Mouse (Mus musculus): ENCODE measurements around the gene Cxcl17. TPM values are rescaled to one million over a fixed set of nuclear protein-coding genes. Genes with fewer than 3 reads are reported as not detected.
A peak's percentile ranks its signal among the peaks of the same experiment; 100 is the strongest.

Cxcl17 gene
- polyA plus RNA-seq, 1 experiment, result not detected

GRCm38 (mm10) chr7:25387811-25388440 lies 24.8 kb downstream of the Cxcl17 start:
- Histone ChIP-seq H3K4me1 (ENCODE audit: control insufficient read depth) (peaks cover 57% of the 10 kb centered on the region), H3K9me3 (ENCODE audit: control insufficient read depth, low read length) (no peaks in the 10 kb centered on the region), H3K36me3 (ENCODE audit: control insufficient read depth) (peaks cover 32% of the 10 kb centered on the region), H3K27me3 (ENCODE audit: control insufficient read depth) (no peaks in the 10 kb centered on the region), H3K4me3 (replicated peaks) (no peak overlapping the region)
- TF ChIP-seq GATA1 (IDR thresholded peaks at IDR 0.05; ENCODE audit: low read length), result no peak
- TF ChIP-seq TAL1 (IDR thresholded peaks at IDR 0.05; ENCODE audit: low read length), result no peak

GRCm38 (mm10) chr7:25385850-25386555 lies 26.7 kb downstream of the Cxcl17 start:
- peak overlapping the region; percentile 5 for H3K4me3 ChIP-seq (replicated peaks)
- TF ChIP-seq GATA1 (IDR thresholded peaks at IDR 0.05; ENCODE audit: low read length) (no peak), TAL1 (IDR thresholded peaks at IDR 0.05; ENCODE audit: low read length) (no peak)
- no peaks in the 10 kb centered on the region for H3K9me3 ChIP-seq (ENCODE audit: control insufficient read depth, low read length)
- peaks cover 33% of the 10 kb centered on the region for H3K36me3 ChIP-seq (ENCODE audit: control insufficient read depth)
- peaks cover 49% of the 10 kb centered on the region for H3K4me1 ChIP-seq (ENCODE audit: control insufficient read depth)
- H3K27me3 ChIP-seq (ENCODE audit: control insufficient read depth), result no peaks in the 10 kb centered on the region

DNA sequence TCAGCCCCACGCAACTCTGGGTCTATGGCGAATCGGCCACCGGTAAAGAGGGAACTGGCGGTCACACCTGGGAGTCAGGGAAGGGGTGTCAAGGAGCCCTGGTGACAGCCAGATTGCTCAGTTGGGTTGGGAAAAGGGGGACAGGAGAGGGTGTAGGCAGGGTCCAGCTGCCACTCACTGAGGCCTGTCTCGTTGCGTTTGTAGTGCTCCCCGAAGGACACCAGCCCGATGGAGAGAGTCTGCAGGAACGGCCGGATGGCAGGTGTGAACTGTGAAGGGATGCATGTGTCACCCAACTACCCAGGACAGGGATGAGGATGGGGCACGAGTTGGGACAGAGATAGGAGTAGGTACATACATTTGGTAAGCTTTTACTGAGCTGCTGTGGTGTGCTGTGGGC lies 27.4 kb downstream of the Cxcl17 start:
- H3K9me3 ChIP-seq (ENCODE audit: control insufficient read depth, low read length), result no peaks in the 10 kb centered on the region
- peaks cover 33% of the 10 kb centered on the region for H3K36me3 ChIP-seq (ENCODE audit: control insufficient read depth)
- no peak overlapping the region for H3K4me3 ChIP-seq (replicated peaks)
- H3K27me3 ChIP-seq (ENCODE audit: control insufficient read depth), result 0 out of 2 replicates have a peak, but pooled peaks cover 2% of the 10 kb centered on the region
- peaks cover 49% of the 10 kb centered on the region for H3K4me1 ChIP-seq (ENCODE audit: control insufficient read depth)
- TF ChIP-seq GATA1 (IDR thresholded peaks at IDR 0.05; ENCODE audit: low read length), result no peak
- no peak for TF ChIP-seq TAL1 (IDR thresholded peaks at IDR 0.05; ENCODE audit: low read length)

- H3K36me3 ChIP-seq (ENCODE audit: control insufficient read depth), result peaks cover 33% of the 10 kb centered on the region
- H3K9me3 ChIP-seq (ENCODE audit: control insufficient read depth, low read length), result no peaks in the 10 kb centered on the region
- no peak overlapping the region for H3K4me3 ChIP-seq (replicated peaks)
- TF ChIP-seq TAL1 (IDR thresholded peaks at IDR 0.05; ENCODE audit: low read length) (no peak), GATA1 (IDR thresholded peaks at IDR 0.05; ENCODE audit: low read length) (no peak)
- peaks cover 48% of the 10 kb centered on the region for H3K4me1 ChIP-seq (ENCODE audit: control insufficient read depth)
- H3K27me3 ChIP-seq (ENCODE audit: control insufficient read depth), result 0 out of 2 replicates have a peak, but pooled peaks cover 2% of the 10 kb centered on the region
These were observed 27.9 kb downstream of the Cxcl17 start for GRCm38 (mm10) chr7:25384818-25385217.

DNA sequence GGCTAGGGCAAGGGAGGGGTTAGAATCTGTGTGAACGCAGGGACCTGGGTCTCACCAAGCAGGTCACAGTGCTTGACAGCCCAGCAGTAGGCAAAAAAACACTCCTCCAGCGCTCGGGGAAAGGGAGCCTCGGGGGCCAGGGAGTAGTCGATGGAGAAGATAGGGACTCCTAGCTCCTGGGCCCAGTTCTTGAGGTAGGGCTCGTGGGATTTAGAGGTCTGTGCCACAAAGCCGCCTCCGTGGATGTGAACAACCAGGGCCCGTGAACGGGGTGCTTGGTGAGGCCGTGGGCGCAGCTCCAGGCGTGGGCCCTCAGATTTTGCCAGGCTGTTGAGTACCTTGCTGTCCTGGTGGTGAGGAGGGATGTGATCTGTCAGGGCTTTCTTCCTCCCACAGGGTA lies 28.4 kb downstream of the Cxcl17 start:
- Histone ChIP-seq H3K36me3 (ENCODE audit: control insufficient read depth) (peaks cover 33% of the 10 kb centered on the region), H3K9me3 (ENCODE audit: control insufficient read depth, low read length) (no peaks in the 10 kb centered on the region), H3K27me3 (ENCODE audit: control insufficient read depth) (0 out of 2 replicates have a peak, but pooled peaks cover 2% of the 10 kb centered on the region), H3K4me3 (replicated peaks) (no peak overlapping the region), H3K4me1 (ENCODE audit: control insufficient read depth) (peaks cover 48% of the 10 kb centered on the region)
- TF ChIP-seq GATA1 (IDR thresholded peaks at IDR 0.05; ENCODE audit: low read length), result no peak
- TF ChIP-seq TAL1 (IDR thresholded peaks at IDR 0.05; ENCODE audit: low read length), result no peak

GRCm38 (mm10) chr7:25383891-25384290 lies 28.8 kb downstream of the Cxcl17 start:
- Histone ChIP-seq H3K27me3 (ENCODE audit: control insufficient read depth) (0 out of 2 replicates have a peak, but pooled peaks cover 2% of the 10 kb centered on the region), H3K4me1 (ENCODE audit: control insufficient read depth) (peaks cover 47% of the 10 kb centered on the region), H3K36me3 (ENCODE audit: control insufficient read depth) (peaks cover 33% of the 10 kb centered on the region), H3K9me3 (ENCODE audit: control insufficient read depth, low read length) (no peaks in the 10 kb centered on the region), H3K4me3 (replicated peaks) (no peak overlapping the region)
- TF ChIP-seq GATA1 (IDR thresholded peaks at IDR 0.05; ENCODE audit: low read length), result no peak
- no peak for TF ChIP-seq TAL1 (IDR thresholded peaks at IDR 0.05; ENCODE audit: low read length)

DNA sequence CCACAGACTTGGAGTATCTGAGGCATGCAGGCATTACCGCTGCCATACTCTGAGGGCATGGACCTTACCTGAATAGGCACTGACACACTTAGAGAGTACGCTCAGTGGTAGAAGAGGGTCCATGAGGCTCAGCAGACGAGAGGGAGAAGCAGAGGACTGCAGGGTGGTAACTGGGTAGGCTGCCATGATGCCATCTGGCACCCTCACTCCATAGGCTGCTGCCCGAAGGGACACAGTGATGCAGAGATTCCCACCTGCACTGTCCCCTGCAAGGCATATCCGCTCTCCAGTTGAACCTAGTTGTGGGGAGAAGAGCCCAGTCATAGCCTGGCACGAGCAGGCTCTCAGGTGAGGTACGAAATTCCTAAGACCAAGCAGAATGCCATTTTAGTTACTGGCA lies 29.3 kb downstream of the Cxcl17 start:
- Histone ChIP-seq H3K4me1 (ENCODE audit: control insufficient read depth) (peaks cover 44% of the 10 kb centered on the region), H3K9me3 (ENCODE audit: control insufficient read depth, low read length) (no peaks in the 10 kb centered on the region), H3K27me3 (ENCODE audit: control insufficient read depth) (0 out of 2 replicates have a peak, but pooled peaks cover 2% of the 10 kb centered on the region), H3K36me3 (ENCODE audit: control insufficient read depth) (peaks cover 30% of the 10 kb centered on the region), H3K4me3 (replicated peaks) (no peak overlapping the region)
- TF ChIP-seq TAL1 (IDR thresholded peaks at IDR 0.05; ENCODE audit: low read length) (no peak), GATA1 (IDR thresholded peaks at IDR 0.05; ENCODE audit: low read length) (no peak)

- H3K4me1 ChIP-seq (ENCODE audit: control insufficient read depth), result peaks cover 41% of the 10 kb centered on the region
- H3K4me3 ChIP-seq (replicated peaks), result no peak overlapping the region
- no peaks in the 10 kb centered on the region for H3K9me3 ChIP-seq (ENCODE audit: control insufficient read depth, low read length)
- peaks cover 23% of the 10 kb centered on the region for H3K36me3 ChIP-seq (ENCODE audit: control insufficient read depth)
- no peak for TF ChIP-seq TAL1 (IDR thresholded peaks at IDR 0.05; ENCODE audit: low read length)
- TF ChIP-seq GATA1 (IDR thresholded peaks at IDR 0.05; ENCODE audit: low read length), result no peak
- H3K27me3 ChIP-seq (ENCODE audit: control insufficient read depth), result 0 out of 2 replicates have a peak, but pooled peaks cover 2% of the 10 kb centered on the region
These were observed 30.1 kb downstream of the Cxcl17 start for GRCm38 (mm10) chr7:25382541-25382940.

DNA sequence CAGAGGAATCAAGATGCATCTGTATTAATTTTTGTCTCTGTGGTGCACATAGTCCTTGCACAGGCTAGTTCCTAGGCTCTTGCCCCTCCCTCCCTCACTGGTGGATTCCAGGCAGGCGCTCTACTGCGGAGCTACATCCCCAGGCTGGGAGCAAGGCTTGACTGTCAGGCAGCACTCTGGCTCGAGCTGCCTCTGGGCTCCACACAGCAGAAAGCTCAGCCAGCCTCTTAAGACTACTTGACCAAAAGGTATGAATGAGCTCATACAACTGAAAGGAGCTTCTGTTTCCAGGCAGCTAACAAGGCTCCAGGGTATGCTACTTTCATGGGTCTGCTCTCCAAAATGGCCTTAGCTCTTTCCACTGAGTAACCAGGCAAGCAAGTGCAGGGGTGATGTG lies 31.4 kb downstream of the Cxcl17 start:
- Histone ChIP-seq H3K36me3 (ENCODE audit: control insufficient read depth) (peaks cover 23% of the 10 kb centered on the region), H3K4me3 (replicated peaks) (no peak overlapping the region), H3K27me3 (ENCODE audit: control insufficient read depth) (0 out of 2 replicates have a peak, but pooled peaks cover 2% of the 10 kb centered on the region), H3K4me1 (ENCODE audit: control insufficient read depth) (peaks cover 38% of the 10 kb centered on the region), H3K9me3 (ENCODE audit: control insufficient read depth, low read length) (no peaks in the 10 kb centered on the region)
- no peak for TF ChIP-seq TAL1 (IDR thresholded peaks at IDR 0.05; ENCODE audit: low read length)
- TF ChIP-seq GATA1 (IDR thresholded peaks at IDR 0.05; ENCODE audit: low read length), result no peak

Data from erythroblast, embryonic 14.5 days (primary cell).